Mouse (Mus musculus) neural tube, embryonic 14.5 days (tissue): ENCODE measurements around the gene Adamts7. TPM values are rescaled to one million over a fixed set of nuclear protein-coding genes. Genes with fewer than 3 reads are reported as not detected.

Source experiments
- ATAC-seq: fragments of 200-750 bp; cut with Nextera tagmentation; 2 replicates; pipeline ENCODE4 v1.8.0; 2017; ENCODE audit warnings: low read depth, mild to moderate bottlenecking, moderate TSS enrichment, moderate library complexity
- H3K27ac ChIP-seq: fragments of 300-500 bp; sonication (generic); 2 replicates; pipeline ENCODE4 v1.5.1; 2014; ENCODE audit warnings: low read depth, mild to moderate bottlenecking, control low read depth, low read length, moderate library complexity, mixed read lengths
- H3K27me3 ChIP-seq: fragments of 300-500 bp; sonication (generic); 2 replicates; pipeline ENCODE4 v1.6.1; 2014; ENCODE audit warnings: low read length; ENCODE audit not compliant: control insufficient read depth, insufficient read depth
- H3K36me3 ChIP-seq: fragments of 300-500 bp; sonication (generic); 2 replicates; pipeline ENCODE4 v1.6.1; 2014; ENCODE audit warnings: low read length, mixed read lengths; ENCODE audit not compliant: control insufficient read depth, insufficient read depth
- H3K4me1 ChIP-seq: fragments of 300-500 bp; sonication (generic); 2 replicates; pipeline ENCODE4 v1.6.1; 2014; ENCODE audit warnings: low read length; ENCODE audit not compliant: control insufficient read depth, insufficient read depth
- H3K4me2 ChIP-seq: fragments of 300-500 bp; sonication (generic); 2 replicates; pipeline ENCODE4 v1.6.1; 2014; ENCODE audit warnings: mild to moderate bottlenecking, low read depth, low read length, control low read depth
- H3K4me3 ChIP-seq: fragments of 300-500 bp; sonication (generic); 2 replicates; pipeline ENCODE4 v1.5.1; 2014; ENCODE audit warnings: low read depth, low read length, control low read depth, mixed read lengths
- H3K9ac ChIP-seq: fragments of 300-500 bp; sonication (generic); replicated peaks from 2 replicates; pipeline ENCODE4 v1.6.1; 2014; ENCODE audit warnings: low read depth, mild to moderate bottlenecking, control low read depth, low read length, mixed read lengths
- H3K9me3 ChIP-seq: fragments of 300-500 bp; sonication (generic); 2 replicates; pipeline ENCODE4 v1.6.1; 2016; ENCODE audit warnings: low read length; ENCODE audit not compliant: control insufficient read depth
- WGBS: fragments of 180-500 bp; shearing (Covaris S2); extraction: QIAGEN DNeasy Blood & Tissue Kit; methylation state at CpG from one replicate; pipeline ENCODE4 v1.1.7; 2014; 5-methylcytosine and 5-hydroxymethylcytosine counted together
- polyA plus RNA-seq: library from polyadenylated mRNA; unstranded; fragments of >200 nt; fragmentation: Nextera tagmentation; extraction: Ambion mirVana; gene quantifications from 2 replicates; pipeline ENCODE4 v1.2.1, GENCODE M21; 2014

Gene Adamts7
- polyA plus RNA-seq, 1 experiment from 2014 or later, result 5.7 TPM

GRCm38 (mm10) chr9:90250964-90251750 lies 88.3 kb downstream of the Adamts7 start:
- no peaks in the 10 kb centered on the region for H3K4me1 ChIP-seq
- H3K4me2 ChIP-seq, result no peak overlapping the region
- no peak for ATAC-seq
- H3K27me3 ChIP-seq, result no peaks in the 10 kb centered on the region
- WGBS, result 88% methylated on average over 13 of the region's 13 CpGs
- no peaks in the 10 kb centered on the region for H3K9me3 ChIP-seq
- no peak overlapping the region for H3K4me3 ChIP-seq
- no peak overlapping the region for H3K27ac ChIP-seq
- H3K36me3 ChIP-seq, result peaks cover 9% of the 10 kb centered on the region; the same call in 1 of the 2 replicates
- no peak overlapping the region for H3K9ac ChIP-seq

- Histone ChIP-seq H3K27ac (no peak overlapping the region), H3K27me3 (no peaks in the 10 kb centered on the region), H3K4me3 (no peak overlapping the region), H3K36me3 (peaks cover 4% of the 10 kb centered on the region; the same call in 1 of the 2 replicates), H3K9me3 (no peaks in the 10 kb centered on the region), H3K4me1 (no peaks in the 10 kb centered on the region), H3K4me2 (no peak overlapping the region), H3K9ac (no peak overlapping the region)
- 96% methylated on average over 2 of the region's 2 CpGs for WGBS
- no peak for ATAC-seq
Measured at GRCm38 (mm10) chr9:90253181-90253580, 90.3 kb downstream of the Adamts7 start.

GRCm38 (mm10) chr9:90255844-90256405 lies 93.1 kb downstream of the Adamts7 start:
- no peak for ATAC-seq
- H3K27ac ChIP-seq, result no peak overlapping the region
- H3K36me3 ChIP-seq, result no peaks in the 10 kb centered on the region
- H3K9ac ChIP-seq, result no peak overlapping the region
- 51% methylated on average over 6 of the region's 6 CpGs for WGBS
- no peaks in the 10 kb centered on the region for H3K4me1 ChIP-seq
- no peaks in the 10 kb centered on the region for H3K9me3 ChIP-seq
- H3K4me2 ChIP-seq, result no peak overlapping the region
- H3K27me3 ChIP-seq, result no peaks in the 10 kb centered on the region
- H3K4me3 ChIP-seq, result no peak overlapping the region

- H3K9me3 ChIP-seq, result no peaks in the 10 kb centered on the region
- H3K9ac ChIP-seq, result no peak overlapping the region
- no peak overlapping the region for H3K27ac ChIP-seq
- ATAC-seq, result no peak
- 83% methylated on average over 7 of the region's 7 CpGs for WGBS
- no peaks in the 10 kb centered on the region for H3K36me3 ChIP-seq
- H3K4me1 ChIP-seq, result no peaks in the 10 kb centered on the region
- H3K27me3 ChIP-seq, result no peaks in the 10 kb centered on the region
- H3K4me2 ChIP-seq, result no peak overlapping the region
- H3K4me3 ChIP-seq, result no peak overlapping the region
Measured at GRCm38 (mm10) chr9:90257220-90257619, 94.4 kb downstream of the Adamts7 start.

Other genes with a start within 250 kb of the Adamts7 start
- 13.6 and 40.5 TPM in 2 replicates for gene Ctsh, start 108.9 kb upstream of the Adamts7 start, polyA plus RNA-seq
- 565 and 602 TPM in 2 replicates for gene Morf4l1, start 48.3 kb upstream of the Adamts7 start, polyA plus RNA-seq
- 5.8 and 8.3 TPM in 2 replicates for gene Tbc1d2b, start 107.7 kb downstream of the Adamts7 start, polyA plus RNA-seq